Mouse (Mus musculus) ES-E14 (cell line): ENCODE data around the gene Ino80.

Experiments used
- CHD2 ChIP-seq: IDR thresholded peaks from 2 replicates; pipeline ENCODE4 v1.6.1; 2014; ENCODE audit warnings: mild to moderate bottlenecking, low read depth, low read length, inconsistent platforms
- HCFC1 ChIP-seq: IDR thresholded peaks from 2 replicates; pipeline ENCODE4 v1.6.1; 2012; ENCODE audit warnings: low read length, inconsistent platforms, borderline replicate concordance; ENCODE audit not compliant: insufficient read depth
- ZC3H11A ChIP-seq: IDR thresholded peaks from 2 replicates; pipeline ENCODE4 v1.6.1; 2012; ENCODE audit warnings: low read depth, mild to moderate bottlenecking, inconsistent platforms, low read length, borderline replicate concordance
- ZNF384 ChIP-seq: IDR thresholded peaks from 2 replicates; pipeline ENCODE4 v1.6.1; 2012; ENCODE audit warnings: low read depth, low read length, inconsistent platforms

GRCm38 (mm10) chr2:119413819-119414218 lies 63.7 kb downstream of the Ino80 start:
- no peak for TF ChIP-seq ZNF384
- TF ChIP-seq ZC3H11A = no peak
- TF ChIP-seq CHD2 = no peak
- no peak for TF ChIP-seq HCFC1
